In the genomic region with DNA sequence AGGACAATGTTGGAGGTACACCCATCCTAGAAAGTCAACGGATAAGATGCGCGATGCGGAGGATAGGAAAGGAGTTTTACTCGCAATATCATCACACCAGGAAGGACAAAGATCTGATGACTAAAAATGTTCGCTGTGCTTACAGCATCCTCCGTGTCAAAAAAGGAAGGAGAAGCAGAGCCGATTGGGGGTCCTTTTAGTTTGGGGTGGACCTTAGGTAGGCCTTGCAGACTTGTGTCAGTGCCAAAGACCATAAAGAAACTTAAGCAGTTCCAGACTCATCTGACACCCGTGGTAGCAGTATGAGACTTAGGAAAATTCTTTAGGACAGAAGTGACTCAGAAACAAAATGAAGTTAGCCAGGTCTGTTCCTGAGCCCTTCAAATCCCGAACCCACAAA, we compare ENCODE assay signal across 10 mouse cellular contexts. TPM values are rescaled to one million over a fixed set of nuclear protein-coding genes. Genes with fewer than 3 reads are reported as not detected.
DNase-seq lines count a peak whose midpoint lies in the region; ATAC-seq and TF ChIP-seq lines count a peak whose summit lies in the region.
"Not testable (repeated sequence)": the region's sequence is repeated elsewhere in the genome, so short reads cannot be mapped to it uniquely, and the experiment has no call there.
"Had no signal": no experiment of that assay in that cellular context is flagged by ENCODE, and none has a peak within 500 bp of the region (broad histone marks: within the 10 kb centered on the region; RNA-seq: fewer than 3 reads in every experiment).

No protein-coding gene starts in this region.

- H3K4me2 ChIP-seq in embryonic facial prominence, embryonic 15.5 days (replicated peaks) = peak overlapping the region; percentile 85
- H3K4me2 ChIP-seq in hindbrain, embryonic 15.5 days = peak overlapping the region; percentile 93
- H3K4me2 ChIP-seq in lung, embryonic 14.5 days = peak overlapping the region; percentile 88
- peak overlapping the region; percentile 30 for H3K4me2 ChIP-seq in midbrain, postnatal 0 days (ENCODE audit: low read depth, low read length, poor library complexity, severe bottlenecking)
- H3K4me2 ChIP-seq in stomach, postnatal 0 days (replicated peaks; ENCODE audit: low read depth) = peak overlapping the region; percentile 77

- ATAC-seq in embryonic facial prominence, embryonic 15.5 days (ENCODE audit: insufficient number of reproducible peaks, low FRiP score, low TSS enrichment, low read depth); hindbrain, embryonic 15.5 days (ENCODE audit: low FRiP score, low read depth); midbrain, postnatal 0 days (ENCODE audit: low FRiP score); stomach, postnatal 0 days (ENCODE audit: low FRiP score, low TSS enrichment): not testable (repeated sequence)
- ATAC-seq in granulocyte monocyte progenitor cell, adult 5-6 weeks (replicated peaks; ENCODE audit: poor library complexity, severe bottlenecking) = peak; percentile 16
- peak; percentile 4 for ATAC-seq in lung, embryonic 14.5 days (ENCODE audit: insufficient read depth)

- peaks cover 13% of the 10 kb centered on the region in 2 experiments; a peak in 3 of 4 replicates for H3K4me1 ChIP-seq in MEL (ENCODE audit: control insufficient read depth in 1 of 2, insufficient read depth in 2 of 2, low read length in 2 of 2)
- peaks cover 22% of the 10 kb centered on the region for H3K4me1 ChIP-seq in embryonic facial prominence, embryonic 15.5 days
- peaks cover 31% of the 10 kb centered on the region for H3K4me1 ChIP-seq in hindbrain, embryonic 15.5 days (replicated peaks)
- H3K4me1 ChIP-seq in limb, embryonic 10.5 days = peaks cover 22% of the 10 kb centered on the region
- peaks cover 12% of the 10 kb centered on the region for H3K4me1 ChIP-seq in lung, embryonic 14.5 days (ENCODE audit: insufficient read depth)
- H3K4me1 ChIP-seq in midbrain, postnatal 0 days (ENCODE audit: insufficient read depth, low read length) = peaks cover 14% of the 10 kb centered on the region; the same call in 1 of the 2 replicates
- H3K4me1 ChIP-seq in stomach, postnatal 0 days (replicated peaks; ENCODE audit: control insufficient read depth, insufficient read depth) = not testable (repeated sequence)

- not testable (repeated sequence) for TF ChIP-seq POLR2A in MEL (IDR thresholded peaks at IDR 0.05; ENCODE audit: control insufficient read depth in 1 of 2, insufficient read depth in 1 of 2, low read depth in 1 of 2, low read length in 2 of 2, poor library complexity in 1 of 2)

- not testable (repeated sequence) for TF ChIP-seq RAD21 in MEL (IDR thresholded peaks at IDR 0.05; ENCODE audit: low read depth, low read length)

- peaks cover 41% of the 10 kb centered on the region for H3K79me2 ChIP-seq in MEL (ENCODE audit: control insufficient read depth, insufficient read depth, low read length, poor library complexity)

- not testable (repeated sequence) for TF ChIP-seq CTCF in MEL (IDR thresholded peaks at IDR 0.05 in 2 of 3, conservative IDR thresholded peaks at IDR 0.05 in 1 of 3; ENCODE audit: control insufficient read depth in 1 of 3, insufficient read depth in 1 of 3, low read depth in 2 of 3, low read length in 3 of 3, poor library complexity in 1 of 3, severe bottlenecking in 1 of 3); lung, embryonic 14.5 days (IDR thresholded peaks at IDR 0.05; ENCODE audit: low read depth); midbrain, postnatal 0 days (IDR thresholded peaks at IDR 0.05); stomach, postnatal 0 days (IDR thresholded peaks at IDR 0.05; ENCODE audit: low read depth)

- WGBS in embryonic facial prominence, embryonic 15.5 days = 3% methylated on average over 10 of the region's 10 CpGs
- WGBS in hindbrain, embryonic 15.5 days = 4% methylated on average over 10 of the region's 10 CpGs
- 9% methylated on average over 10 of the region's 10 CpGs for WGBS in limb, embryonic 10.5 days
- 4% methylated on average over 8 of the region's 10 CpGs for WGBS in lung, embryonic 14.5 days
- 7% methylated on average over 9 of the region's 10 CpGs for WGBS in midbrain, postnatal 0 days
- WGBS in stomach, postnatal 0 days = 4% methylated on average over 6 of the region's 10 CpGs

- peaks cover 9 to 17% of the 10 kb centered on the region in 2 experiments for H3K36me3 ChIP-seq in MEL (ENCODE audit: control insufficient read depth in 1 of 2, insufficient read depth in 2 of 2, low read length in 2 of 2)
- not testable (repeated sequence) for H3K36me3 ChIP-seq in embryonic facial prominence, embryonic 15.5 days; hindbrain, embryonic 15.5 days; midbrain, postnatal 0 days (ENCODE audit: insufficient read depth, low read length); stomach, postnatal 0 days (ENCODE audit: control insufficient read depth, insufficient read depth, low read length)
- H3K36me3 ChIP-seq in limb, embryonic 10.5 days = peaks cover 36% of the 10 kb centered on the region
- peaks cover 24% of the 10 kb centered on the region for H3K36me3 ChIP-seq in lung, embryonic 14.5 days (ENCODE audit: insufficient read depth)

- peak overlapping the region; percentile 93 for H3K27ac ChIP-seq in MEL (ENCODE audit: control insufficient read depth, low read depth, low read length)
- peak overlapping the region; percentile 79 for H3K27ac ChIP-seq in embryonic facial prominence, embryonic 15.5 days (replicated peaks)
- H3K27ac ChIP-seq in hindbrain, embryonic 15.5 days (replicated peaks) = peak overlapping the region; percentile 59
- peak overlapping the region; percentile 98 for H3K27ac ChIP-seq in limb, embryonic 10.5 days
- H3K27ac ChIP-seq in lung, embryonic 14.5 days (ENCODE audit: low read depth) = peak overlapping the region; percentile 63
- not testable (repeated sequence) for H3K27ac ChIP-seq in midbrain, postnatal 0 days (ENCODE audit: low read depth, low read length); stomach, postnatal 0 days (replicated peaks)

- H3K9me3 ChIP-seq in MEL (replicated peaks; ENCODE audit: insufficient read depth, low read length); embryonic facial prominence, embryonic 15.5 days (replicated peaks); hindbrain, embryonic 15.5 days; limb, embryonic 10.5 days (replicated peaks); lung, embryonic 14.5 days (ENCODE audit: low read depth, low read length); midbrain, postnatal 0 days (ENCODE audit: low read length); stomach, postnatal 0 days (ENCODE audit: control insufficient read depth, low read length): not testable (repeated sequence)

- peak overlapping the region; percentile 67 to 72 for H3K4me3 ChIP-seq in MEL (ENCODE audit: control insufficient read depth in 1 of 2, insufficient read depth in 1 of 2, low read depth in 2 of 2, low read length in 2 of 2)
- H3K4me3 ChIP-seq in embryonic facial prominence, embryonic 15.5 days (replicated peaks) = peak overlapping the region; percentile 74
- peak overlapping the region; percentile 94 for H3K4me3 ChIP-seq in hindbrain, embryonic 15.5 days
- peak overlapping the region; percentile 93 for H3K4me3 ChIP-seq in limb, embryonic 10.5 days
- H3K4me3 ChIP-seq in lung, embryonic 14.5 days (ENCODE audit: low read depth, low read length) = peak overlapping the region; percentile 95
- peak overlapping the region; percentile 97 for H3K4me3 ChIP-seq in midbrain, postnatal 0 days (ENCODE audit: low read depth, low read length)
- H3K4me3 ChIP-seq in stomach, postnatal 0 days (ENCODE audit: low read depth, low read length) = peak overlapping the region; percentile 85

- not testable (repeated sequence) for TF ChIP-seq EP300 in MEL (IDR thresholded peaks at IDR 0.05; ENCODE audit: low read depth in 1 of 2, low read length in 2 of 2); stomach, postnatal 0 days (optimal IDR thresholded peaks at IDR 0.05)

- H3K9ac ChIP-seq in MEL (ENCODE audit: control insufficient read depth, low read depth, low read length, poor library complexity, severe bottlenecking) = peak overlapping the region; percentile 77
- 0 out of 2 replicates have a peak overlapping the region, but pooled peaks have one; percentile 9 for H3K9ac ChIP-seq in embryonic facial prominence, embryonic 15.5 days
- 0 out of 2 replicates have a peak overlapping the region, but pooled peaks have one; percentile 21 for H3K9ac ChIP-seq in hindbrain, embryonic 15.5 days
- H3K9ac ChIP-seq in lung, embryonic 14.5 days = peak overlapping the region; percentile 96
- H3K9ac ChIP-seq in midbrain, postnatal 0 days (replicated peaks; ENCODE audit: low read length, poor library complexity, severe bottlenecking); stomach, postnatal 0 days (ENCODE audit: low read length): not testable (repeated sequence)

- not testable (repeated sequence) for H3K27me3 ChIP-seq in MEL (ENCODE audit: control insufficient read depth in 1 of 2, insufficient read depth in 2 of 2, low read length in 2 of 2); embryonic facial prominence, embryonic 15.5 days; hindbrain, embryonic 15.5 days; limb, embryonic 10.5 days (ENCODE audit: low read depth, poor library complexity, severe bottlenecking); lung, embryonic 14.5 days (ENCODE audit: insufficient read depth, low read length); midbrain, postnatal 0 days (ENCODE audit: insufficient read depth, low read length); stomach, postnatal 0 days (ENCODE audit: control insufficient read depth, insufficient read depth, low read length)

- peak; percentile 34 for DNase-seq in MEL (ENCODE audit: low read depth, low spot score)
- not testable (repeated sequence) for DNase-seq in limb, embryonic 10.5 days (ENCODE audit: low spot score); lung, embryonic 14.5 days; midbrain, postnatal 0 days (ENCODE audit: low spot score); stomach, postnatal 0 days (ENCODE audit: low spot score)

RNA-seq across cellular contexts. Expression of gene Dgcr8, which starts 0.6 kb away (rescaled TPM):
- total RNA-seq in MEL (2012; rRNA removed) = 40.3 and 40.6 TPM in 2 replicates
- polyA plus RNA-seq in MEL (2012; ENCODE audit: insufficient read depth in 1 of 2, insufficient read length in 2 of 2, low read depth in 1 of 2, low replicate concordance in 2 of 2, missing spikeins in 1 of 2) = 10 to 100 TPM in 1 of 2 experiments, not detected in 1; 39.6 TPM
- polyA plus RNA-seq in embryonic facial prominence, embryonic 15.5 days (2015; fragmentation: Nextera tagmentation; extraction: Ambion mirVana) = 28.6 and 31.7 TPM in 2 replicates
- 48.5 and 52.2 TPM in 2 replicates for total RNA-seq in granulocyte monocyte progenitor cell, adult 5-6 weeks (2014; fragmentation: Nextera tagmentation)
- 46.3 and 54.4 TPM in 2 replicates for total RNA-seq in granulocyte monocyte progenitor cell, adult 5-6 weeks (2017)
- 29.5 and 30.9 TPM in 2 replicates for polyA plus RNA-seq in hindbrain, embryonic 15.5 days (2015; fragmentation: Nextera tagmentation; extraction: Ambion mirVana)
- 46.5 and 51.3 TPM in 2 replicates for polyA plus RNA-seq in limb, embryonic 10.5 days (2016; fragmentation: Nextera tagmentation; extraction: Ambion mirVana)
- 42.2 and 44.4 TPM in 2 replicates for polyA plus RNA-seq in lung, embryonic 14.5 days (2014; fragmentation: Nextera tagmentation; extraction: Ambion mirVana)
- total RNA-seq in midbrain, postnatal 0 days (2014; rRNA removed) = 40.3 and 46.7 TPM in 2 replicates
- 23.4 and 23.7 TPM in 2 replicates for polyA plus RNA-seq in midbrain, postnatal 0 days (2015; fragmentation: Nextera tagmentation; extraction: Ambion mirVana)
- polyA plus RNA-seq in stomach, postnatal 0 days (2015; fragmentation: Nextera tagmentation; extraction: Ambion mirVana) = 8.1 and 8.4 TPM in 2 replicates

RNA-seq across cellular contexts. Expression of gene Gm49776, which starts 31.5 kb away (rescaled TPM):
- 0.77 and 0.85 TPM in 2 replicates for total RNA-seq in MEL (2012; rRNA removed)
- polyA plus RNA-seq in MEL (2012; ENCODE audit: insufficient read depth in 1 of 2, insufficient read length in 2 of 2, low read depth in 1 of 2, low replicate concordance in 2 of 2, missing spikeins in 1 of 2) = 10 to 100 TPM in 1 of 2 experiments, not detected in 1; 32.7 TPM
- 2.5 TPM in 2 replicates for polyA plus RNA-seq in embryonic facial prominence, embryonic 15.5 days (2015; fragmentation: Nextera tagmentation; extraction: Ambion mirVana)
- total RNA-seq in granulocyte monocyte progenitor cell, adult 5-6 weeks (2014; fragmentation: Nextera tagmentation) = 2.1 TPM in 1 of 2 replicates, not detected in the other
- not detected in 2 replicates for total RNA-seq in granulocyte monocyte progenitor cell, adult 5-6 weeks (2017)
- polyA plus RNA-seq in hindbrain, embryonic 15.5 days (2015; fragmentation: Nextera tagmentation; extraction: Ambion mirVana) = 2.2 and 6.0 TPM in 2 replicates
- 2.5 TPM in 1 of 2 replicates, not detected in the other for polyA plus RNA-seq in limb, embryonic 10.5 days (2016; fragmentation: Nextera tagmentation; extraction: Ambion mirVana)
- polyA plus RNA-seq in lung, embryonic 14.5 days (2014; fragmentation: Nextera tagmentation; extraction: Ambion mirVana) = 1.5 and 2.5 TPM in 2 replicates
- 0.57 TPM in 1 of 2 replicates, not detected in the other for total RNA-seq in midbrain, postnatal 0 days (2014; rRNA removed)
- 1.3 TPM in 1 of 2 replicates, not detected in the other for polyA plus RNA-seq in midbrain, postnatal 0 days (2015; fragmentation: Nextera tagmentation; extraction: Ambion mirVana)
- polyA plus RNA-seq in stomach, postnatal 0 days (2015; fragmentation: Nextera tagmentation; extraction: Ambion mirVana) = 0.67 and 1.8 TPM in 2 replicates
- polyA plus RNA-seq: adrenal gland, adult 2 months; gonadal fat pad, adult 2 months had no signal

RNA-seq across cellular contexts. Expression of gene Ranbp1, which starts 41.1 kb away (rescaled TPM):
- 420 and 440 TPM in 2 replicates for total RNA-seq in MEL (2012; rRNA removed)
- polyA plus RNA-seq in MEL (2012; ENCODE audit: insufficient read depth in 1 of 2, insufficient read length in 2 of 2, low read depth in 1 of 2, low replicate concordance in 2 of 2, missing spikeins in 1 of 2) = 100 to 1,000 TPM; 162 to 681 TPM
- polyA plus RNA-seq in embryonic facial prominence, embryonic 15.5 days (2015; fragmentation: Nextera tagmentation; extraction: Ambion mirVana) = 450 and 466 TPM in 2 replicates
- 485 and 506 TPM in 2 replicates for total RNA-seq in granulocyte monocyte progenitor cell, adult 5-6 weeks (2014; fragmentation: Nextera tagmentation)
- total RNA-seq in granulocyte monocyte progenitor cell, adult 5-6 weeks (2017) = 446 and 556 TPM in 2 replicates
- polyA plus RNA-seq in hindbrain, embryonic 15.5 days (2015; fragmentation: Nextera tagmentation; extraction: Ambion mirVana) = 373 and 402 TPM in 2 replicates
- 1,185 and 1,368 TPM in 2 replicates for polyA plus RNA-seq in limb, embryonic 10.5 days (2016; fragmentation: Nextera tagmentation; extraction: Ambion mirVana)
- polyA plus RNA-seq in lung, embryonic 14.5 days (2014; fragmentation: Nextera tagmentation; extraction: Ambion mirVana) = 776 and 804 TPM in 2 replicates
- 170 and 192 TPM in 2 replicates for total RNA-seq in midbrain, postnatal 0 days (2014; rRNA removed)
- polyA plus RNA-seq in midbrain, postnatal 0 days (2015; fragmentation: Nextera tagmentation; extraction: Ambion mirVana) = 412 and 447 TPM in 2 replicates
- 236 and 273 TPM in 2 replicates for polyA plus RNA-seq in stomach, postnatal 0 days (2015; fragmentation: Nextera tagmentation; extraction: Ambion mirVana)

RNA-seq across cellular contexts. Expression of gene Trmt2a, which starts 41.1 kb away (rescaled TPM):
- 132 and 178 TPM in 2 replicates for total RNA-seq in MEL (2012; rRNA removed)
- polyA plus RNA-seq in MEL (2012; ENCODE audit: insufficient read depth in 1 of 2, insufficient read length in 2 of 2, low read depth in 1 of 2, low replicate concordance in 2 of 2, missing spikeins in 1 of 2) = 100 to 1,000 TPM in 1 of 2 experiments, not detected in 1; 185 TPM
- polyA plus RNA-seq in embryonic facial prominence, embryonic 15.5 days (2015; fragmentation: Nextera tagmentation; extraction: Ambion mirVana) = 114 TPM in 2 replicates
- 153 and 177 TPM in 2 replicates for total RNA-seq in granulocyte monocyte progenitor cell, adult 5-6 weeks (2014; fragmentation: Nextera tagmentation)
- 99.7 and 109 TPM in 2 replicates for total RNA-seq in granulocyte monocyte progenitor cell, adult 5-6 weeks (2017)
- 94.7 and 98.9 TPM in 2 replicates for polyA plus RNA-seq in hindbrain, embryonic 15.5 days (2015; fragmentation: Nextera tagmentation; extraction: Ambion mirVana)
- 118 and 122 TPM in 2 replicates for polyA plus RNA-seq in limb, embryonic 10.5 days (2016; fragmentation: Nextera tagmentation; extraction: Ambion mirVana)
- 74.1 and 81.3 TPM in 2 replicates for polyA plus RNA-seq in lung, embryonic 14.5 days (2014; fragmentation: Nextera tagmentation; extraction: Ambion mirVana)
- total RNA-seq in midbrain, postnatal 0 days (2014; rRNA removed) = 55.5 and 57.4 TPM in 2 replicates
- polyA plus RNA-seq in midbrain, postnatal 0 days (2015; fragmentation: Nextera tagmentation; extraction: Ambion mirVana) = 67.6 and 76.4 TPM in 2 replicates
- 35.4 and 39.8 TPM in 2 replicates for polyA plus RNA-seq in stomach, postnatal 0 days (2015; fragmentation: Nextera tagmentation; extraction: Ambion mirVana)

RNA-seq across cellular contexts. Expression of gene Zdhhc8, which starts 54.7 kb away (rescaled TPM):
- total RNA-seq in MEL (2012; rRNA removed) = 9.1 and 9.6 TPM in 2 replicates
- polyA plus RNA-seq in MEL (2012; ENCODE audit: insufficient read depth in 1 of 2, insufficient read length in 2 of 2, low read depth in 1 of 2, low replicate concordance in 2 of 2, missing spikeins in 1 of 2) = 10 to 100 TPM in 1 of 2 experiments, not detected in 1; 33.2 TPM
- polyA plus RNA-seq in embryonic facial prominence, embryonic 15.5 days (2015; fragmentation: Nextera tagmentation; extraction: Ambion mirVana) = 24.3 and 24.7 TPM in 2 replicates
- 9.7 and 11.4 TPM in 2 replicates for total RNA-seq in granulocyte monocyte progenitor cell, adult 5-6 weeks (2014; fragmentation: Nextera tagmentation)
- 2.3 and 3.6 TPM in 2 replicates for total RNA-seq in granulocyte monocyte progenitor cell, adult 5-6 weeks (2017)
- 16.3 and 19.7 TPM in 2 replicates for polyA plus RNA-seq in hindbrain, embryonic 15.5 days (2015; fragmentation: Nextera tagmentation; extraction: Ambion mirVana)
- polyA plus RNA-seq in limb, embryonic 10.5 days (2016; fragmentation: Nextera tagmentation; extraction: Ambion mirVana) = 14.1 and 16.7 TPM in 2 replicates
- polyA plus RNA-seq in lung, embryonic 14.5 days (2014; fragmentation: Nextera tagmentation; extraction: Ambion mirVana) = 22.0 and 23.8 TPM in 2 replicates
- 34.1 and 41.2 TPM in 2 replicates for total RNA-seq in midbrain, postnatal 0 days (2014; rRNA removed)
- 13.8 and 14.6 TPM in 2 replicates for polyA plus RNA-seq in midbrain, postnatal 0 days (2015; fragmentation: Nextera tagmentation; extraction: Ambion mirVana)
- 6.8 and 7.8 TPM in 2 replicates for polyA plus RNA-seq in stomach, postnatal 0 days (2015; fragmentation: Nextera tagmentation; extraction: Ambion mirVana)

Comparison
In these comparisons a context has a peak if more than half of its experiments do, and no peak if none do; other contexts are left out.
1. H3K4me2 ChIP-seq: peak in every context shown above with its lines; median percentile 93 in hindbrain, embryonic 15.5 days; 88 in lung, embryonic 14.5 days; 85 in embryonic facial prominence, embryonic 15.5 days; 77 in stomach, postnatal 0 days; 30 in midbrain, postnatal 0 days.